Mouse (Mus musculus) liver, embryonic 14.5 days (tissue): Measurements from ENCODE around the gene Pou6f1. TPM values are rescaled to one million over a fixed set of nuclear protein-coding genes. Genes with fewer than 3 reads are reported as not detected.

Experiments used
- ATAC-seq: fragments of 200-750 bp; cut with Nextera tagmentation; 2 replicates; pipeline ENCODE4 v1.8.0; 2017; ENCODE audit warnings: moderate number of reproducible peaks, mild to moderate bottlenecking, moderate library complexity; ENCODE audit not compliant: insufficient read depth
- DNase-seq, 3 experiments: peaks; one replicate each; pipeline ENCODE4 v3.0.0-alpha.2; 2012 to 2013; ENCODE audit warnings: low read depth in 3 of 3, low spot score in 3 of 3
- H3K27ac ChIP-seq: fragments of 300-500 bp; sonication (generic); 2 replicates; pipeline ENCODE4 v1.5.1; 2014; ENCODE audit warnings: moderate library complexity, mild to moderate bottlenecking, control low read depth, inconsistent platforms
- H3K27me3 ChIP-seq: fragments of 300-500 bp; sonication (generic); 2 replicates; pipeline ENCODE4 v1.6.1; 2014; ENCODE audit warnings: mild to moderate bottlenecking, low read length, moderate library complexity; ENCODE audit not compliant: control insufficient read depth, insufficient read depth
- H3K36me3 ChIP-seq: fragments of 300-500 bp; sonication (generic); replicated peaks from 2 replicates; pipeline ENCODE4 v1.6.1; 2014; ENCODE audit warnings: low read depth; ENCODE audit not compliant: control insufficient read depth, insufficient read depth
- H3K4me1 ChIP-seq, 2 experiments: fragments of 200-500 bp in 1 of 2; fragments of 300-500 bp in 1 of 2; sonication (generic) in 1 of 2; replicated peaks; 2 replicates each; pipeline ENCODE4 v1.6.1; 2012 to 2014; ENCODE audit warnings: antibody characterized with exemption in 1 of 2, inconsistent platforms in 1 of 2, low read length in 1 of 2; ENCODE audit not compliant: control insufficient read depth in 2 of 2, insufficient read depth in 2 of 2
- H3K4me2 ChIP-seq: fragments of 300-500 bp; sonication (generic); 2 replicates; pipeline ENCODE4 v1.6.1; 2014; ENCODE audit warnings: low read depth, mild to moderate bottlenecking, control low read depth, moderate library complexity
- H3K4me3 ChIP-seq, 2 experiments: fragments of 200-500 bp in 1 of 2; fragments of 300-500 bp in 1 of 2; sonication (generic) in 1 of 2; 2 replicates each; pipeline ENCODE4 v1.5.1; 2012 to 2014; ENCODE audit warnings: low read depth in 2 of 2, low read length in 2 of 2, mild to moderate bottlenecking in 2 of 2, control low read depth in 1 of 2, inconsistent platforms in 1 of 2, moderate library complexity in 1 of 2; ENCODE audit not compliant: insufficient read depth in 1 of 2
- H3K9ac ChIP-seq: fragments of 300-500 bp; sonication (generic); replicated peaks from 2 replicates; pipeline ENCODE4 v1.6.1; 2014; ENCODE audit warnings: mild to moderate bottlenecking, control low read depth, moderate library complexity
- H3K9me3 ChIP-seq: fragments of 300-500 bp; sonication (generic); 2 replicates; pipeline ENCODE4 v1.6.1; 2016; ENCODE audit warnings: low read length, mixed read lengths; ENCODE audit not compliant: control insufficient read depth
- CTCF ChIP-seq: IDR thresholded peaks from 2 replicates; pipeline ENCODE4 v1.5.1; 2016; ENCODE audit warnings: antibody characterized with exemption, low read depth, control low read depth
- EP300 ChIP-seq: IDR thresholded peaks from 2 replicates; pipeline ENCODE4 v1.6.1; 2016; ENCODE audit warnings: antibody characterized with exemption, low read depth
- WGBS: fragments of 180-500 bp; shearing (Covaris S2); extraction: QIAGEN DNeasy Blood & Tissue Kit; methylation state at CpG from one replicate; pipeline ENCODE4 v1.1.7; 2014; ENCODE audit not compliant: insufficient replicate concordance; 5-methylcytosine and 5-hydroxymethylcytosine counted together
- polyA plus RNA-seq, 2 experiments: library from polyadenylated mRNA; depleted of rRNA in 1 of 2; stranded (reverse) in 1 of 2; unstranded in 1 of 2; fragments of >200 nt; fragmentation: Nextera tagmentation in 1 of 2; extraction: Ambion mirVana in 1 of 2; gene quantifications; 2 replicates each; pipeline versions ENCODE4 v1.2.1 to v1.2.3; 2012 to 2014

Pou6f1 gene
- polyA plus RNA-seq, 2 experiments: 0.39 to 0.46 TPM

DNA sequence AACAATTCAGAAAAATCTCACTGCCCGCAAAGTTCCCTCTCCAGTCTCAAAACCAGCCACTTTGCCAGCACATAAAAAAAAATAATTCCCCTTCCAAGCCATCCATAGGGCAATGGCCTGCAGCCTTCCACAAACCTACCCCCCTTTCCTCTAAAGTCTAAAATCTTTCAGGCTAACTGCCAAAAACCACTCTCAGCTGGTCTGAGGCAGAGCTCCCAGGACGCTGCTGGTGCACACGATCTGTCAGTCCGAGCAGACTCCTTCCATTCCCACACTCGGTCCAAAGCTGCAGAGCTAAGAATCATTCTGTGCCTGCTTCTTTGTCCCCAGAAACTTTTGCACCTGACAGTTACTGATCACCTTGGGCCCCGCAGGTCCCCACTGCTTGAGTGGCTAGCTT is 25.8 kb downstream of the Pou6f1 start:
- Histone ChIP-seq H3K4me2 (no peak overlapping the region), H3K36me3 (no peaks in the 10 kb centered on the region), H3K9ac (no peak overlapping the region), H3K27me3 (no peaks in the 10 kb centered on the region; the same call in 1 of the 2 replicates), H3K9me3 (no peaks in the 10 kb centered on the region), H3K4me1 (no peaks in the 10 kb centered on the region), H3K27ac (no peak overlapping the region), H3K4me3 (no peak overlapping the region)
- ATAC-seq (no peak), DNase-seq (no peak)
- TF ChIP-seq CTCF (no peak), EP300 (no peak)
- 56% methylated on average over 6 of the region's 6 CpGs for WGBS

DNA sequence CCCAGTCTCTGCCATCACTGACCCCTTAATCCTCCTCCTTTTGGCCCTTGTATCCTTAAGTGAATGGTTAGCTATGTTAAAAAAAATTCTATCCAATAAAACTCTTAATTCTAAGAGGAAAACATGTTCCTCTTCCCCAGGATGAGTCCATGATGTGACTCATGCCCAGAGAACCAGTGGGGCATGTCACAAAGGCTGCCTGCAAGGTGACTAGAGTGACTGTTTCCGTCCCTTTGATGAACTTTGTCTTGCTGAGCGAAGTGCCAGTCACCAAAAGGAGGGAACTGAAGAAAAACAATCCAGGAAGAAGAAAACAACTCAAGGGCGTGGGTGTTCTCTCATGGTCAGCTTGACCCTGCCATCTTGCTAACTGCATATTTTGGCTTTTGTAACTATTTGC is 30.5 kb downstream of the Pou6f1 start:
- TF ChIP-seq CTCF (no peak), EP300 (no peak)
- H3K4me3 ChIP-seq: no peak overlapping the region
- no peak overlapping the region for H3K4me2 ChIP-seq
- H3K9ac ChIP-seq: no peak overlapping the region
- no peak overlapping the region for H3K27ac ChIP-seq
- no peaks in the 10 kb centered on the region for H3K4me1 ChIP-seq
- no peaks in the 10 kb centered on the region for H3K36me3 ChIP-seq
- no peaks in the 10 kb centered on the region for H3K9me3 ChIP-seq
- no peak for ATAC-seq
- no peaks in the 10 kb centered on the region for H3K27me3 ChIP-seq
- 46% methylated on average over 3 of the region's 3 CpGs for WGBS
- no peak for DNase-seq

DNA sequence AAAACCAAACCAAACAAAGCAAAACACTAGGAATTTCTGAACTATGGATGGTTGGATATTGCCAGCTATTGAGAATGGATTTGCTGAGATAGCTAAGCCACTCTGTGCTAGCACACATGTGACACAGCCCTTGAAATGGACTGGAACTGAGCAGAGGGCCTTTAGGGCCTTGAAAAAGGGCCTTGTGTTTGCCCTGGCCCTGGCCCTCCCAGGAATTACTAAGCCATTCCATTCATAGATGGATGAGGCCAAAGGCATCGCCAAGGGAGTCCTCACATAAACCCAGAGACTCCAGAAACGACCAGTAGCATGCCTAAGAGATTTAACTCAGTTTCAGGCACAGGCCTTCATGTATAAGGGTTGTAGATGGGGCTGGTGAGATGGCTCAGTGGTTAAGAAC is 33.3 kb downstream of the Pou6f1 start:
- no peak for ATAC-seq
- Histone ChIP-seq H3K9me3 (no peaks in the 10 kb centered on the region), H3K9ac (no peak overlapping the region), H3K36me3 (no peaks in the 10 kb centered on the region), H3K4me2 (no peak overlapping the region), H3K4me3 (no peak overlapping the region), H3K4me1 (no peaks in the 10 kb centered on the region), H3K27ac (no peak overlapping the region), H3K27me3 (no peaks in the 10 kb centered on the region)
- TF ChIP-seq EP300: no peak
- no peak for TF ChIP-seq CTCF
- DNase-seq: no peak
- 36% methylated on average over 2 of the region's 2 CpGs for WGBS

DNA sequence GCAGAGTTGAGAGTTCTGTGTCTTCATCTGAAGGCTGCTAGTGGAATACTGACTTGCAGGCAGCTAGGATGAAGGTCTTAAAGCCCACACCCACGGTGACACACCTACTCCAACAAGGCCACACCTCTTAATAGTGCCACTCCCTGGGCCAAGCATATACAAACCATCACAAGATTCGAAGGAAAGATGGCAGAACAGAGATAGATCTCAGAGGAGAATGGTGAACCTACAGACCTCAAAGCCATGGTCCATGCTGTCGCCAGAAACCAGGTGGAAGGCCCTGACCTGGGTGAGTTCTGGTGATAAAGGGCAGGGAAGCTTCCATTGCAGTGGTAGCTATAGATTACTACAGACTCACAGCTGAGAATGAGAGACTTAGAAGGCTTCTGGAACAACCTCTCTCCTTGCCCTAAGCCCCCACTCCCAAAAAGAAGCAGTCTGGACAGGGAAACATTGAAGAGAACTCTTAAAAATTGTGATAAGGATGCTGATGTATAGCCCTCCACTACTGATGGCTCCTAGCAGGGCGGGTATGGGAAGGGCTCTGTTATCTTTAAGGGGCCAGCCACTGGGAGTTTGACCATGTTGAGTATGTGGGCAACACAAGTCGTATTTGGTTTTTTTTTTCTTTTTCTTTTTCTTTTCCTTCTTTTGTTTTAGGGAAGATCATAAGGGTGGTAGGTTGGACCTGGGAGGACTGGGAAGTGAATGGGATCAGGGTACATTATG is 41.9 kb downstream of the Pou6f1 start:
- no peak for TF ChIP-seq CTCF
- no peak for TF ChIP-seq EP300
- H3K36me3 ChIP-seq: no peaks in the 10 kb centered on the region
- peak overlapping the region; percentile 61 for H3K27ac ChIP-seq
- H3K4me1 ChIP-seq: peaks cover 26 to 31% of the 10 kb centered on the region in 2 experiments
- DNase-seq (peak; percentile 27 to 40 (median 39)), ATAC-seq (peak; percentile 97)
- peak overlapping the region; percentile 41 to 48 for H3K4me3 ChIP-seq
- peak overlapping the region; percentile 72 for H3K4me2 ChIP-seq
- no peaks in the 10 kb centered on the region for H3K27me3 ChIP-seq
- H3K9me3 ChIP-seq: no peaks in the 10 kb centered on the region
- WGBS: 30% methylated on average over 5 of the region's 5 CpGs
- H3K9ac ChIP-seq: peak overlapping the region; percentile 40; the same call in 1 of the 2 replicates

DNA sequence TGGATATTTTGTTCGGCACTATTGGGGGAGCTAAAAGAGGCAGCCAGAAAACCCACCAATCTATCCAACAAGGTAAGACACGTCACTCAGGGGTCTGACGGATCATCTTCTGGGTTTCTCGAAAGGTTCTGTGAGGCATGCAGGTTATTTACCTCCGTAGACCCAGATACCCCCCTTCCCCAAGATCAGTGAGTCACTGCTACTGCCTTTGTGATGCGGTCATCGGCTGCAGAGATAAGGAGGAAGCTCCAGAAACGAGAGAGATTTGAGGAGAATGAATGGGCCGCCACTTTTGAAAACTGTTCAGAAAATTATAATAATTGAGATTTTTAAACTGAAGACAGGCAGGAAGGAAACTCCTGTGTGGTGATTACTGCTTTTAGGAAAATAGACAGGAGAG is 43.4 kb downstream of the Pou6f1 start:
- Histone ChIP-seq H3K36me3 (no peaks in the 10 kb centered on the region), H3K27ac (no peak overlapping the region), H3K9me3 (no peaks in the 10 kb centered on the region), H3K9ac (no peak overlapping the region), H3K27me3 (no peaks in the 10 kb centered on the region), H3K4me2 (peak overlapping the region; percentile 72), H3K4me1 (peaks cover 30 to 35% of the 10 kb centered on the region in 2 experiments), H3K4me3 (no peak overlapping the region)
- no peak for DNase-seq
- 64% methylated on average over 9 of the region's 9 CpGs for WGBS
- ATAC-seq: no peak
- no peak for TF ChIP-seq CTCF
